Mouse (Mus musculus) heart, embryonic 14.5 days (tissue): ENCODE measurements around the gene Slf2. TPM values are rescaled to one million over a fixed set of nuclear protein-coding genes. Genes with fewer than 3 reads are reported as not detected.

Experiments used
- ATAC-seq: fragments of 200-750 bp; cut with Nextera tagmentation; 2 replicates; pipeline ENCODE4 v1.8.0; 2017; ENCODE audit warnings: low read depth, moderate TSS enrichment; ENCODE audit not compliant: insufficient number of reproducible peaks, insufficient read depth, low FRiP score
- H3K27ac ChIP-seq, 2 experiments: fragments of 200-500 bp in 1 of 2; fragments of 300-500 bp in 1 of 2; sonication (generic) in 1 of 2; replicated peaks in 1 of 2; 2 replicates each; pipeline ENCODE4 v1.5.1; 2012 to 2014; ENCODE audit warnings: low read depth in 2 of 2, low read length in 2 of 2, control low read depth in 1 of 2, mild to moderate bottlenecking in 1 of 2, mixed read lengths in 1 of 2; ENCODE audit not compliant: control insufficient read depth in 1 of 2, insufficient read depth in 1 of 2
- H3K27me3 ChIP-seq: fragments of 300-500 bp; sonication (generic); 2 replicates; pipeline ENCODE4 v1.6.1; 2014; ENCODE audit warnings: mild to moderate bottlenecking, low read length, control low read depth; ENCODE audit not compliant: control insufficient read depth, insufficient read depth
- H3K36me3 ChIP-seq: fragments of 300-500 bp; sonication (generic); 2 replicates; pipeline ENCODE4 v1.6.1; 2014; ENCODE audit warnings: mild to moderate bottlenecking, control low read depth, low read length, mixed read lengths; ENCODE audit not compliant: control insufficient read depth, insufficient read depth
- H3K4me1 ChIP-seq, 2 experiments: fragments of 200-500 bp in 1 of 2; fragments of 300-500 bp in 1 of 2; sonication (generic) in 1 of 2; 2 replicates each; pipeline ENCODE4 v1.6.1; 2012 to 2014; ENCODE audit warnings: low read length in 2 of 2, control low read depth in 1 of 2, mixed read lengths in 1 of 2; ENCODE audit not compliant: control insufficient read depth in 2 of 2, insufficient read depth in 2 of 2
- H3K4me2 ChIP-seq: fragments of 300-500 bp; sonication (generic); 2 replicates; pipeline ENCODE4 v1.6.1; 2014; ENCODE audit warnings: mild to moderate bottlenecking, low read length
- H3K4me3 ChIP-seq, 2 experiments: fragments of 200-500 bp in 1 of 2; fragments of 300-500 bp in 1 of 2; sonication (generic) in 1 of 2; 2 replicates each; pipeline ENCODE4 v1.5.1; 2012 to 2014; ENCODE audit warnings: low read length in 2 of 2, mild to moderate bottlenecking in 2 of 2, control low read depth in 1 of 2, low read depth in 1 of 2, moderate library complexity in 1 of 2; ENCODE audit not compliant: control insufficient read depth in 1 of 2, insufficient read depth in 1 of 2
- H3K9ac ChIP-seq: fragments of 300-500 bp; sonication (generic); 2 replicates; pipeline ENCODE4 v1.6.1; 2014; ENCODE audit warnings: mild to moderate bottlenecking, low read length
- H3K9me3 ChIP-seq: fragments of 300-500 bp; sonication (generic); 2 replicates; pipeline ENCODE4 v1.6.1; 2016; ENCODE audit warnings: low read length, control low read depth; ENCODE audit not compliant: control insufficient read depth
- WGBS: fragments of 180-500 bp; shearing (Covaris S2); extraction: QIAGEN DNeasy Blood & Tissue Kit; methylation state at CpG from one replicate; pipeline ENCODE4 v1.1.7; 2014; 5-methylcytosine and 5-hydroxymethylcytosine counted together
- polyA plus RNA-seq: library from polyadenylated mRNA; unstranded; fragments of >200 nt; fragmentation: Nextera tagmentation; extraction: Ambion mirVana; gene quantifications from 2 replicates; pipeline ENCODE4 v1.2.1, GENCODE M21; 2014

The Slf2 gene
- polyA plus RNA-seq, 1 experiment from 2014 or later = 47.0 TPM

DNA sequence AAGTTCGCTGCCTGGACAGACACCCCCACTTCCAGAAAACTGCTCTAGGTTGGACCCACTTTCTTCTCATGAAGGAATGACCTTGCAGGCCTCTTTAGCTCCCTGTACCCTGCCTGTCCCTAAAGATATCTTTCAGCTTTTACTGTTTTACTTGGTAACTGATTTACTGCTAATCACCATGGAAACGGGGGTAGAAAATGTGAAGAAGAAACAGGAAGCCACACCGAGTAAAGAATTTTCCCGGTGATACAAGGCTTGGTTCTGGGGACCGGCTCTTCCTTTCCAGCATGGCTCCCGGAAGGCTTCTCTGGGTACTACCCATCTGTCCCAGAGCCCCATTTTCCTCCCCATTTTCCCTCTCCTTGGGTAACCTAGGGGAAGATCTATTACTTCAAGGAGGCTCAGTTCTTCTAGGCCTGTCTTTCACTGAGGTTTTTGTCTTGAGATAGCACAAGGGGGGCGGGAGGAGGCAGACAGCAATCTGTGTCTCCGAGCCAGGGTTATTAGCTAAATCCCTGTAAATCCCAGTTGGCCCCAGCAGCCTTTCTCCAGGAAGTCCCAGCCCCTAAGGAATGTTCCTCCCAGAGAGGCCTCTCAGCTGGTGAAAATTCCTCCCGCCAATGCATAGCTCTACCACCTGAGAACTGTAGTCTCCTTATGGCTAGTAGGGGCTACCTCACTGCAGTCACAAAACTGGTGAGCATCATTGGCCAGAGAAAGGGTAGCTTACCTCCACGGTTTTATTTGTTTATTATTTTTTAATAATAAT lies 16.3 kb upstream of the Slf2 start:
- ATAC-seq = no peak

DNA sequence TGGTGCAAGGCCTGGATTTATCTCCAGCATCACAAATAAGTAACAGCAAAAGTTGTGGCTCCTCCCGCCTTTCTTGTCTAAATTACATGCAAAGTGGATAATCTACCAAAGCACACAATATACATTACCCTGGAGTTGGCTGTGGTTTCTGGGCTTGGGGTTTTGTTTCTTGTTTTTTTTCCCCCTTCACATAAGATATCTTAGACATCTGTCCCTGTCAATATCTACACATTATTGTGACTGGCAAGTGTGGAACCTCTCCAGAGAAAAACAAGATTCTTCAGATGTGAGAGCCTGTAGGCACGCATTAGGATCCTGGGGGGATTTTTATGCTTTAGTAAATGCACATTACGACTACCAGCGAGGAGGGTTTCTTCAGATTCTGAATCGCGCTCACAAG lies 12.8 kb upstream of the Slf2 start:
- Histone ChIP-seq H3K4me1 (peaks cover 4 to 8% of the 10 kb centered on the region in 2 experiments; a peak in 3 of 4 replicates), H3K9me3 (no peaks in the 10 kb centered on the region), H3K36me3 (no peaks in the 10 kb centered on the region), H3K9ac (no peak overlapping the region), H3K4me3 (no peak overlapping the region), H3K27me3 (no peaks in the 10 kb centered on the region), H3K27ac (no peak overlapping the region), H3K4me2 (no peak overlapping the region)
- 88% methylated on average over 6 of the region's 6 CpGs for WGBS
- ATAC-seq = no peak

More for the DNA sequence above, 16.3 kb upstream of the Slf2 start:
- H3K4me2 ChIP-seq = no peak overlapping the region
- H3K27ac ChIP-seq = peak overlapping the region; percentile 57 to 68
- no peaks in the 10 kb centered on the region for H3K9me3 ChIP-seq
- no peak overlapping the region for H3K4me3 ChIP-seq
- H3K36me3 ChIP-seq = no peaks in the 10 kb centered on the region
- WGBS = 47% methylated on average over 10 of the region's 10 CpGs
- no peak overlapping the region for H3K9ac ChIP-seq
- peaks cover 4 to 8% of the 10 kb centered on the region in 2 experiments; a peak in 3 of 4 replicates for H3K4me1 ChIP-seq
- H3K27me3 ChIP-seq = no peaks in the 10 kb centered on the region

DNA sequence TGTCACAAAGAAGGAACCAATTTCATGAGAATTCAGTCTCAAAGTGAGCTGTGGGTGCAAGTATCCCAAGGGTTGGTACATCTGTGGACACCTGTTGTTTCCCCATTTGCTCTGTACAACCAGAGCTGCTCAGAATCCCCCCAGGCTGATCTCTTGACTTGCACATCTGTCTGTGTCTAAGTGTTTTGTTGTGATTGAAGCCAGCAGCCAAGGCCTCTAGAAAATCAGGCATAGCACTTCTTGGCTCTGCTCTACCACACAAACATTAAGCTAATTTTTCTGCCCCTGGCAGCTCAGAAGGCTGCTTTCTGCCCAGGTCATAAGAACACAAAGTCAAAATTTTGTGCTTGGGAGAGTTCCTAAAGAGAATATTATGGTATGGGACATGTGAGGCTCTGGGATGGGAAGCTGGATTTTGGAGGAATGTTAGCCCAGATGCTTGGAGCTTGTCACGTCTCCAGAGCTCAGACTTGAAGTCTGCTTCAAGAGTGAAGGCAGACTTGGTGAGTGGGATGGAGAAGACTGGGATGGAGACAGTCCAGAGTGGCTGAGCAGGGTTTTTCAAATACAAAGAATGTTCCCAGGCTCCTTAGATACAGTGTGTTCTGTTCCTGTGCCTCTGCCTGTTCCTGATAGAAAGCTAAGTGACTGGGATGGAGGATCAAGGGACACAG lies 9.3 kb upstream of the Slf2 start:
- H3K4me3 ChIP-seq = no peak overlapping the region
- ATAC-seq = no peak
- no peaks in the 10 kb centered on the region for H3K36me3 ChIP-seq
- 67% methylated on average over 1 of the region's 1 CpGs for WGBS
- no peak overlapping the region for H3K4me2 ChIP-seq
- no peak overlapping the region for H3K27ac ChIP-seq
- H3K9ac ChIP-seq = no peak overlapping the region
- H3K4me1 ChIP-seq = peaks cover 0 to 12% of the 10 kb centered on the region in 2 experiments; a peak in 1 of 4 replicates
- H3K27me3 ChIP-seq = no peaks in the 10 kb centered on the region
- no peaks in the 10 kb centered on the region for H3K9me3 ChIP-seq

DNA sequence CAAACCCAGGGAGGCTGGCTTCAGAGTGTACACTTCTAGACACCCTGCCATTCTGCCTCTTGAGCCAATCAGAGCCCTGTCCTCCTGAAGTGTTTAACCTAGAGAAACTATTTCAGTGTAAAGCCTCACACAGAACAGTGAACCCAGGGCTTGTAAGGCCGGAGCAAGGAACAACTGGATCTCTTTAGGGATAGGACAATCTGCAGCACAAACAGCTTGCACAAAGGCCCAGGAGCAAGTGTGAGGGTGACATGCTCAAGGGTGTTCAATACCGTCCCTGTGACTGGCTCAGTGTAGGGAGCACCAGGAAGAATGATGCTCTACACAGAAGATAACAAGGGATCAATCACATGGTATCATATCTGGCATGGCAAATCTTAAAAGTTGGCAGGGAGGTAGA lies 8.4 kb upstream of the Slf2 start:
- no peak overlapping the region for H3K4me3 ChIP-seq
- no peak overlapping the region for H3K4me2 ChIP-seq
- WGBS = 69% methylated on average over 2 of the region's 2 CpGs
- no peak overlapping the region for H3K9ac ChIP-seq
- peaks cover 3 to 18% of the 10 kb centered on the region in 2 experiments for H3K4me1 ChIP-seq
- no peak for ATAC-seq
- H3K27me3 ChIP-seq = no peaks in the 10 kb centered on the region
- no peaks in the 10 kb centered on the region for H3K36me3 ChIP-seq
- no peak overlapping the region for H3K27ac ChIP-seq
- no peaks in the 10 kb centered on the region for H3K9me3 ChIP-seq

DNA sequence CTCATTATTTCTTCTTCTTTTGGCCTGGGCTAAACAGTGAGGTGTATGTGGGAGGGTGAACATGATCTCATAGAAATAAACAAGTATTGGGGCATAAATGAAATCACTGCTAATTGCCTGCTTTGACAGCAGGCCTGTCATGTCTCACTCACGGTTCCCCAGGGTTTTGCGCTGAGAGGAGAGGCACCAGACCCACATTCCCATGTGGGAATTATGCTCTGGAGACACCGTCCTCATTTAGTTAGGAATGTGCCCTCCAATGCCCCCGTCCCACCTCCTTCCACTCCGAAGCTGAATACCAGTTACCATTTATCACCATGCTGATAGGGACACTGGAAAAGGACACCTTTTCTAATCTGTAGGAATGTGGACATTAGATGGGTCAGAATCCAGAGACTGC lies 6.3 kb upstream of the Slf2 start:
- H3K27ac ChIP-seq = peak overlapping the region; percentile 7 to 10
- no peak overlapping the region for H3K4me2 ChIP-seq
- H3K36me3 ChIP-seq = no peaks in the 10 kb centered on the region
- no peak overlapping the region for H3K9ac ChIP-seq
- ATAC-seq = no peak
- peaks cover 9 to 36% of the 10 kb centered on the region in 2 experiments for H3K4me1 ChIP-seq
- H3K9me3 ChIP-seq = no peaks in the 10 kb centered on the region
- 23% methylated on average over 5 of the region's 5 CpGs for WGBS
- no peaks in the 10 kb centered on the region for H3K27me3 ChIP-seq
- H3K4me3 ChIP-seq = no peak overlapping the region

DNA sequence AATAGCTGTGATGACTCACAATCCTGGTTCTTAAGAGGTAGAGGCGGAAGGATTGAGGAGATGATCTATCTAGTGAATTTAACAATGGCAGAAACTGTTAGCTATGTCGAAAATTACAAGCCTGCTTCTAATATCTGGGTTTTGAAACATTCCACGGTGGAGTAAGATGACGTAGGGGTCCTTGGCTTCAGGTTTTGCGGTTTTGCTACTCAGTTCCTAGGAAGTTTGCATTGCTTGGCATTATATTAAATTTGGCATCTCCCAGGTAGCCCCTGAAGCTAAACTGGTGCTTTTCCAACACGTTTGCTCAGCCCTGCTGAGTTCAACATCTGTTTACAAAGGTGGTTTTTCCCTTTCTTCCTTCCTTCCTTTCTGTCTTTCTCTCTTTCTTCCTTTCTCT lies 4.2 kb upstream of the Slf2 start:
- WGBS = 72% methylated on average over 6 of the region's 6 CpGs
- H3K4me1 ChIP-seq = peaks cover 9 to 43% of the 10 kb centered on the region in 2 experiments
- ATAC-seq = no peak

DNA sequence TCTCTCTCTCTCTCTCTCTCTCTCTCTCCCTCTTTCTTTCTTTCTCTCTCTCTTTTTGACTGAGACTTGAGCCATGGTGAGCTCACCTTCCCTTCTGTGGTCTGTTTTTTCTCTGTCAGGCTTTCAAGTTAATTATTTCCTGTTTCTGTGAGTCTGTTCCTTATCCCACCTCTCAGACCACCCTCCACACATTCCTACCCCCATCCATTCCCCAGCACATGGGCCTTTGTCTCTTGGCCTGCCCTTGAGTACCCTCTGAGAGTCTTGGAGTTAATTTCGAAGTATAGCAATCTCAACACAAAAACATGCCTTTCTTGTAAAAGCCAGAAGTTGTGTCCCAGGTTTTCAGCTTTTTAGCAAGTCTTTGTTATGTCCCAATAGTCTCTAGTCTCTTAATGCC lies 3.7 kb upstream of the Slf2 start:
- no peak overlapping the region for H3K4me3 ChIP-seq
- H3K27me3 ChIP-seq = no peaks in the 10 kb centered on the region
- no peak overlapping the region for H3K9ac ChIP-seq
- H3K4me1 ChIP-seq = peaks cover 9 to 46% of the 10 kb centered on the region in 2 experiments
- no peaks in the 10 kb centered on the region for H3K36me3 ChIP-seq
- 41% methylated on average over 1 of the region's 1 CpGs for WGBS
- no peak overlapping the region for H3K4me2 ChIP-seq
- H3K27ac ChIP-seq = peak overlapping the region; percentile 79 to 84; a peak in 3 of 4 replicates
- no peaks in the 10 kb centered on the region for H3K9me3 ChIP-seq
- ATAC-seq = no peak

More for the DNA sequence above, 4.2 kb upstream of the Slf2 start:
- H3K9ac ChIP-seq = no peak overlapping the region
- no peaks in the 10 kb centered on the region for H3K36me3 ChIP-seq
- no peaks in the 10 kb centered on the region for H3K27me3 ChIP-seq
- no peaks in the 10 kb centered on the region for H3K9me3 ChIP-seq
- no peak overlapping the region for H3K27ac ChIP-seq
- H3K4me2 ChIP-seq = no peak overlapping the region
- H3K4me3 ChIP-seq = no peak overlapping the region
